Mouse (Mus musculus) forebrain, embryonic 15.5 days (tissue): ENCODE measurements around the gene Borcs6. TPM values are rescaled to one million over a fixed set of nuclear protein-coding genes. Genes with fewer than 3 reads are reported as not detected.

ENCODE experiments used
- ATAC-seq: fragments of 200-750 bp; cut with Nextera tagmentation; replicated peaks from 2 replicates; pipeline ENCODE4 v1.8.0; 2017; ENCODE audit warnings: mild to moderate bottlenecking, moderate TSS enrichment, moderate library complexity
- H3K27ac ChIP-seq: fragments of 300-500 bp; sonication (generic); replicated peaks from 2 replicates; pipeline ENCODE4 v1.5.1; 2015; ENCODE audit warnings: mild to moderate bottlenecking, inconsistent platforms
- H3K27me3 ChIP-seq: fragments of 300-500 bp; sonication (generic); 2 replicates; pipeline ENCODE4 v1.6.1; 2015; ENCODE audit warnings: inconsistent platforms
- H3K36me3 ChIP-seq: fragments of 300-500 bp; sonication (generic); 2 replicates; pipeline ENCODE4 v1.6.1; 2015; ENCODE audit warnings: mild to moderate bottlenecking, inconsistent platforms
- H3K4me1 ChIP-seq: fragments of 300-500 bp; sonication (generic); 2 replicates; pipeline ENCODE4 v1.6.1; 2015; ENCODE audit warnings: inconsistent platforms
- H3K4me2 ChIP-seq: fragments of 300-500 bp; sonication (generic); replicated peaks from 2 replicates; pipeline ENCODE4 v1.6.1; 2015; ENCODE audit warnings: mild to moderate bottlenecking, inconsistent platforms
- H3K4me3 ChIP-seq: fragments of 300-500 bp; sonication (generic); 2 replicates; pipeline ENCODE4 v1.5.1; 2015; ENCODE audit warnings: mild to moderate bottlenecking, inconsistent platforms
- H3K9ac ChIP-seq: fragments of 300-500 bp; sonication (generic); replicated peaks from 2 replicates; pipeline ENCODE4 v1.6.1; 2015; ENCODE audit warnings: mild to moderate bottlenecking, inconsistent platforms
- H3K9me3 ChIP-seq: fragments of 300-500 bp; sonication (generic); 2 replicates; pipeline ENCODE4 v1.6.1; 2016; ENCODE audit warnings: inconsistent platforms
- WGBS: fragments of 180-500 bp; shearing (Covaris S2); methylation state at CpG from one replicate; pipeline ENCODE4 v1.1.7; 2015; ENCODE audit warnings: mixed read lengths; 5-methylcytosine and 5-hydroxymethylcytosine counted together
- polyA plus RNA-seq: library from polyadenylated mRNA; unstranded; fragments of >200 nt; fragmentation: Nextera tagmentation; extraction: Ambion mirVana; gene quantifications from 2 replicates; pipeline ENCODE4 v1.2.1, GENCODE M21; 2015

The Borcs6 gene
- polyA plus RNA-seq, 1 experiment from 2014 or later: 15.4 TPM

- Histone ChIP-seq H3K4me1 (peaks cover 30% of the 10 kb centered on the region), H3K27ac (peak overlapping the region; percentile 71), H3K36me3 (peaks cover 42% of the 10 kb centered on the region), H3K9me3 (no peaks in the 10 kb centered on the region), H3K4me3 (peak overlapping the region; percentile 59; the same call in 1 of the 2 replicates), H3K9ac (peak overlapping the region; percentile 16; the same call in 1 of the 2 replicates), H3K27me3 (no peaks in the 10 kb centered on the region), H3K4me2 (peak overlapping the region; percentile 49)
- no peak for ATAC-seq
- 79% methylated on average over 9 of the region's 9 CpGs for WGBS
These were observed 24.1 kb upstream of the Borcs6 start for GRCm38 (mm10) chr11:69035411-69035810.

GRCm38 (mm10) chr11:69035849-69036248 is 23.7 kb upstream of the Borcs6 start:
- no peaks in the 10 kb centered on the region for H3K9me3 ChIP-seq
- H3K4me3 ChIP-seq: peak overlapping the region; percentile 59
- H3K9ac ChIP-seq: peak overlapping the region; percentile 16; the same call in 1 of the 2 replicates
- peak; percentile 14; the same call in 1 of the 2 replicates for ATAC-seq
- H3K4me2 ChIP-seq: peak overlapping the region; percentile 49
- peaks cover 37% of the 10 kb centered on the region for H3K36me3 ChIP-seq
- WGBS: 4% methylated on average over 8 of the region's 8 CpGs
- peak overlapping the region; percentile 71 for H3K27ac ChIP-seq
- no peaks in the 10 kb centered on the region for H3K27me3 ChIP-seq
- H3K4me1 ChIP-seq: peaks cover 30% of the 10 kb centered on the region

GRCm38 (mm10) chr11:69036486-69037230 is 22.9 kb upstream of the Borcs6 start:
- H3K4me3 ChIP-seq: peak overlapping the region; percentile 59
- no peaks in the 10 kb centered on the region for H3K9me3 ChIP-seq
- no peaks in the 10 kb centered on the region for H3K27me3 ChIP-seq
- no peak for ATAC-seq
- H3K9ac ChIP-seq: peak overlapping the region; percentile 62
- 9% methylated on average over 20 of the region's 20 CpGs for WGBS
- H3K4me2 ChIP-seq: peak overlapping the region; percentile 49
- H3K27ac ChIP-seq: peak overlapping the region; percentile 81
- H3K4me1 ChIP-seq: peaks cover 30% of the 10 kb centered on the region
- peaks cover 29% of the 10 kb centered on the region for H3K36me3 ChIP-seq

- peaks cover 24% of the 10 kb centered on the region for H3K36me3 ChIP-seq
- H3K9me3 ChIP-seq: no peaks in the 10 kb centered on the region
- H3K27me3 ChIP-seq: no peaks in the 10 kb centered on the region
- H3K9ac ChIP-seq: peak overlapping the region; percentile 62
- WGBS: under 1% methylated on average over 34 of the region's 34 CpGs
- H3K27ac ChIP-seq: peak overlapping the region; percentile 81
- H3K4me2 ChIP-seq: peak overlapping the region; percentile 49
- ATAC-seq: no peak; the same call in 1 of the 2 replicates
- H3K4me1 ChIP-seq: peaks cover 30% of the 10 kb centered on the region
- H3K4me3 ChIP-seq: peak overlapping the region; percentile 59
These were observed 22.1 kb upstream of the Borcs6 start for GRCm38 (mm10) chr11:69037231-69038061.

GRCm38 (mm10) chr11:69038173-69038572 is 21.3 kb upstream of the Borcs6 start:
- WGBS: 67% methylated on average over 5 of the region's 5 CpGs
- H3K4me2 ChIP-seq: no peak overlapping the region
- H3K4me1 ChIP-seq: peaks cover 30% of the 10 kb centered on the region
- no peak for ATAC-seq
- H3K36me3 ChIP-seq: peaks cover 16% of the 10 kb centered on the region
- peak overlapping the region; percentile 90; the same call in 1 of the 2 replicates for H3K27ac ChIP-seq
- H3K9ac ChIP-seq: no peak overlapping the region
- H3K27me3 ChIP-seq: no peaks in the 10 kb centered on the region
- H3K9me3 ChIP-seq: no peaks in the 10 kb centered on the region
- H3K4me3 ChIP-seq: peak overlapping the region; percentile 59; the same call in 1 of the 2 replicates

- no peaks in the 10 kb centered on the region for H3K9me3 ChIP-seq
- peak within 1 kb of the TSS; percentile 66 for H3K4me3 ChIP-seq
- peak within 1 kb of the TSS; percentile 58 for H3K27ac ChIP-seq
- peaks cover 31% of the 10 kb centered on the region for H3K4me1 ChIP-seq
- no peaks in the 10 kb centered on the region for H3K36me3 ChIP-seq
- H3K27me3 ChIP-seq: no peaks in the 10 kb centered on the region
- under 1% methylated on average over 54 of the region's 54 CpGs for WGBS
- peak within 1 kb of the TSS; percentile 53 for H3K9ac ChIP-seq
- H3K4me2 ChIP-seq: peak within 1 kb of the TSS; percentile 99
- peak; percentile 68 for ATAC-seq
These were observed 13.8 kb upstream of the Borcs6 start, which contains the start of gene Aurkb for GRCm38 (mm10) chr11:69045531-69046394. Gene Aurkb (plus strand): TSS chr11:69045647.

- H3K4me2 ChIP-seq: peak overlapping the region; percentile 99
- H3K4me3 ChIP-seq: peak overlapping the region; percentile 66
- WGBS: 15% methylated on average over 9 of the region's 9 CpGs
- ATAC-seq: no peak
- H3K9me3 ChIP-seq: no peaks in the 10 kb centered on the region
- peak overlapping the region; percentile 53 for H3K9ac ChIP-seq
- H3K27ac ChIP-seq: no peak overlapping the region
- H3K36me3 ChIP-seq: no peaks in the 10 kb centered on the region
- H3K4me1 ChIP-seq: peaks cover 31% of the 10 kb centered on the region
- H3K27me3 ChIP-seq: no peaks in the 10 kb centered on the region
These were observed 13.1 kb upstream of the Borcs6 start for GRCm38 (mm10) chr11:69046395-69046774.

GRCm38 (mm10) chr11:69047592-69047991 is 11.9 kb upstream of the Borcs6 start:
- H3K4me3 ChIP-seq: no peak overlapping the region; the same call in 1 of the 2 replicates
- H3K36me3 ChIP-seq: no peaks in the 10 kb centered on the region
- no peak overlapping the region for H3K9ac ChIP-seq
- peaks cover 31% of the 10 kb centered on the region for H3K4me1 ChIP-seq
- ATAC-seq: no peak
- WGBS: 88% methylated on average over 12 of the region's 12 CpGs
- H3K27ac ChIP-seq: no peak overlapping the region
- H3K9me3 ChIP-seq: no peaks in the 10 kb centered on the region
- no peaks in the 10 kb centered on the region for H3K27me3 ChIP-seq
- peak overlapping the region; percentile 99 for H3K4me2 ChIP-seq

- Histone ChIP-seq H3K27me3 (no peaks in the 10 kb centered on the region), H3K4me3 (no peak overlapping the region), H3K36me3 (no peaks in the 10 kb centered on the region), H3K27ac (no peak overlapping the region), H3K9ac (no peak overlapping the region), H3K4me2 (no peak overlapping the region), H3K9me3 (no peaks in the 10 kb centered on the region), H3K4me1 (peaks cover 31% of the 10 kb centered on the region)
- no peak for ATAC-seq
- 94% methylated on average over 14 of the region's 14 CpGs for WGBS
These were observed 11.4 kb upstream of the Borcs6 start for GRCm38 (mm10) chr11:69048151-69048550.

- 80% methylated on average over 8 of the region's 8 CpGs for WGBS
- Histone ChIP-seq H3K9me3 (no peaks in the 10 kb centered on the region), H3K27ac (no peak overlapping the region)
These were observed 8.8 kb upstream of the Borcs6 start for GRCm38 (mm10) chr11:69050748-69051147.

GRCm38 (mm10) chr11:69051771-69052170 is 7.7 kb upstream of the Borcs6 start:
- no peaks in the 10 kb centered on the region for H3K27me3 ChIP-seq
- H3K36me3 ChIP-seq: no peaks in the 10 kb centered on the region
- peaks cover 16% of the 10 kb centered on the region for H3K4me1 ChIP-seq
- 56% methylated on average over 4 of the region's 4 CpGs for WGBS
- no peak overlapping the region for H3K27ac ChIP-seq
- H3K9ac ChIP-seq: no peak overlapping the region
- H3K4me3 ChIP-seq: no peak overlapping the region
- H3K4me2 ChIP-seq: no peak overlapping the region
- no peaks in the 10 kb centered on the region for H3K9me3 ChIP-seq
- no peak for ATAC-seq

More at GRCm38 (mm10) chr11:69050748-69051147, 8.8 kb upstream of the Borcs6 start:
- H3K36me3 ChIP-seq: no peaks in the 10 kb centered on the region
- no peak overlapping the region for H3K9ac ChIP-seq
- no peak for ATAC-seq
- no peak overlapping the region for H3K4me2 ChIP-seq
- peaks cover 26% of the 10 kb centered on the region for H3K4me1 ChIP-seq
- H3K27me3 ChIP-seq: no peaks in the 10 kb centered on the region
- H3K4me3 ChIP-seq: no peak overlapping the region
